Mouse (Mus musculus): ENCODE data around the gene Kirrel2.
"Not testable (repeated sequence)": the region's sequence is repeated elsewhere in the genome, so short reads cannot be mapped to it uniquely, and the experiment has no call there.

Gene Kirrel2

DNA sequence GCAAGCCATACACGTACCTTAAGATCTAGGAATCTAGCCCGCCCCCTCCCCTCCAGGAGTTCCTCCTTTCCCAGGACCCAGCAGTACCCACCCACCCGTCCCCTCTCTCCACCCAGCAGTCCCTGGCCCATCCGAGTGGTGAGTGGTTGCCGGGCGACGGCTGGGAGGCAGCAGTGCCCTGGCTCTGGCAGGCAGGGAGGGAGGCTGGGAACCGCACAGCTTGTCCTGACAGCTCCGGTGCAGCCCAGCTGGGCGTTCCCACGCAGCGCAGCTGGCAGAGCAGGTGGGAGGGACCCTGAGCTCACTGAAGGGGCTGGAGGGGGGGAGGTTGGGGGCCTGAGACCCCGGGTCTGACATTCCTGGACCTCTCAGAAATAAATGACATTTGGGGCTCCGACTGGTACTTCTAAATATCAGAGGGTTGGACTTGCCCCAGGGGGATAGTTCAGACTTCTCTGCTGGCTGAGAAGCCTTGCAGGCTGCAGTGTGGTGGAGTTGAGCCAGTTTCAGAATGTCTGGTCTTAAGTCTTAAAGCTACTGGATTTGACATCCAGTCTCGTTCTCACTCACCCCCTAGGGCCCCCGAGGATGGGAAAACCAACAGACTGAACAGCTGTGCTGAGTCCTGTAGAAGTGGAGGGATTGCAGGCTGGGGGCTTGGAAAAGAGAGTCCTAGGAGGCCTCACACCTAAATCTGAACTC lies at the start of gene Kirrel2, which contains the start of gene Nphs1:
Kirrel2 (minus strand) TSS at position 62 of the 702 bp plus-strand sequence.
Nphs1 (plus strand) TSS at position 687 of the 702 bp plus-strand sequence.
- DNase-seq (ENCODE audit: low spot score in 2 of 2): no peak

DNA sequence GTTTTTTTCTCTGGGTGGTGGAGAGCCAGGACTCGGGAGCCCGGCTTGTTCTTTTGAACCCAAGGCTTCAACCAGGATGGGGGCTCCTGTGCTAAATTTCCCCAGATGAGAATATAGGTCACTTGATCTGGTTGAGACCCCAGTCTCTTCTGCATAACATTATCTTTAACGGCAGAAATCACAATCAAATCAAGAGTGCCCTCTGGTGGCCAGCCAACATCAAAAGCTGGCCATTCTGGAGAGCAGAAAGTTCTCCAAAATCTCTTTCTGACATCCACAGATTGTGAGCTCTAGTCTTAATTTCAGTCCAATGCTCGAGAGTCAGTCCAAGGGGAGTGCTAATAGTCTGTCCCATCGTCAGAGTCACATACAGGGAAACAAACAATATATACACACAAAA lies 43.7 kb upstream of the Kirrel2 start:
- not testable (repeated sequence) for DNase-seq (ENCODE audit: low spot score in 2 of 2)

DNA sequence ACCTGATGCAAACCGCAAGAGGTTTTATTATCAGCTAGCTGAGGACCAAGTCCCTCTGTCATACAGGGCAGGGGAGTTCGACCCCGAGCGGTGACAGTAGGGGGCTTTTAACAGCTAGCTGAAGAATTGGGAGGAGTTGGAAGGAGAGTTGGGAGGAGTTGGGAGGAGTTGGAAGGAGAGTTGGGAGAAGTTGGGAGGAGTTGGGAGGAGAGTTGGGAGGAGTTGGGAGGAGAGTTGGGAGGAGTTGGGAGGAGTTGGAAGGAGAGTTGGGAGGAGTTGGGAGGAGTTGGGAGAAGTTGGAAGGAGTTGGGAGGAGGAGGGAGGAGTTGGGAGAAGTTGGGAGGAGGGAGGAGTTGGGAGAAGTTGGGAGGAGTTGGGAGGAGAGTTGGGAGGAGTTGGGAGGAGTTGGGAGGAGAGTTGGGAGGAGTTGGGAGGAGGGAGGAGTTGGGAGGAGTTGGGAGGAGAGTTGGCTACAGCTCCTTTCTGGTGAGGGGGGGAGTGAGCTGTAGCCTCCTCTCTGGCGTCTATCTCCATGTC lies 38.1 kb upstream of the Kirrel2 start:
- not testable (repeated sequence) for DNase-seq (ENCODE audit: low spot score in 2 of 2)

DNA sequence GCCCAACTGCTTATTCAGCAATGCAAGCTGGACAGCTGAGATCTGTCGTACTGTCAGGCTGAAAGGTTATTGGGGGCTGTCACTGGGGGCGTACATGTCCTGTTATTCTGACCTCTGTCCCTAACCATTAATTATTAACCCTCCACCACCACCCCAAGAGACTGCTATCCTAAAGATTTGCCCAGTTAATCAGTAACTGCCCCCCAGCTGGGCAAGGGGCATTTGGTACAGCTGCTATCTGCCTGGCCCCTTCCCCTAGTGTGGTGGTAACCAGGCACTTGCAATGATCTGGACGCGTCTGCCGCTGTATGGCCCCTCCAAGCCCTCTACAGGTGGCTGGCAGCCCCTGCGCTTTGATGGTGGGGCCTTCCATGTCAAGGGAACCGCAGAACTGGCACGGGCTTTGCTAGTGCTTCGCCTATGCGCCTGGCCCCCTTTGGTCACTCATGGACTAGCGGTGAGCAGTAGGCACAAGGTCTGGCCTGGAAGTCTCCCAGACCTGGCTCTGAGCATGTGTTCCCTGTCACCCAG lies 36.0 kb upstream of the Kirrel2 start, which contains the start of gene Prodh2:
Prodh2 (plus strand) TSS at position 222 of the 531 bp plus-strand sequence.
- DNase-seq (ENCODE audit: low spot score in 2 of 2): no peak

DNA sequence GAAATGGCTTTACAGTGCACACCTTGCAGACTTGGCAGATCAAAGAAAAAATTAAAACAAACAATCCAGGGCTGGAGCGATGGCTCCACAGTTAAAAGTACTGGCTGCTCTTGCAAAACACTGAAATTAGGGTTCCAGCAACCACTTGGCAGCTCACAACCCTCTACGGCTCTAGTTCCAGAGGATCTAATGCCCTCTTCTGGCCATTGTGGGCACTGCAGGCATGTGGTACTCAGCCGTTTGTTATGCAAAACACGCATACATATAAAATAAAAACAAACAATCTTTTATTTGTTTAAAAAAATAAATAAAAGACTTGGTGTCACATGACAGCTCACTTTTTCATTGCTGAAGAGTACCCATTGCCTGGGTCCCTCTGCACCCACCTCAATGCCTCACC lies 35.3 kb upstream of the Kirrel2 start:
- peak; percentile 69 to 91 for DNase-seq (ENCODE audit: low spot score in 2 of 2)

DNA sequence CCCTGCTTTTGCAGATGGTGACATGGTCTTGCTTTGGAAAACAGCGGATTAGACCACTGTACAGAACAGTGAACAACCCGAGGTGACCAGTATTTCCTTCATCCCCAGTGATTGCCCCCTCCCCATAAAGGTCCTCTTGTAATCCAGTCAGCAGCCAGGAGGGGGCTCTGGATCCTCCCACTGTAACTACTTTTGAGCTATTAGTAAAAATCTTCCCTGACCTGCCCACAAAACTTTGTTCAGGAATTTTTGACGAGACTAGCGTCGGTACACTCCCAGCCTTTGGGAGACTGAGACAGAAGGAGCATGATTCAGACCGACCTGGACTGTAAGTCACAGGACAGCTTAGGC lies 33.4 kb upstream of the Kirrel2 start:
- DNase-seq (ENCODE audit: low spot score in 2 of 2): no peak

DNA sequence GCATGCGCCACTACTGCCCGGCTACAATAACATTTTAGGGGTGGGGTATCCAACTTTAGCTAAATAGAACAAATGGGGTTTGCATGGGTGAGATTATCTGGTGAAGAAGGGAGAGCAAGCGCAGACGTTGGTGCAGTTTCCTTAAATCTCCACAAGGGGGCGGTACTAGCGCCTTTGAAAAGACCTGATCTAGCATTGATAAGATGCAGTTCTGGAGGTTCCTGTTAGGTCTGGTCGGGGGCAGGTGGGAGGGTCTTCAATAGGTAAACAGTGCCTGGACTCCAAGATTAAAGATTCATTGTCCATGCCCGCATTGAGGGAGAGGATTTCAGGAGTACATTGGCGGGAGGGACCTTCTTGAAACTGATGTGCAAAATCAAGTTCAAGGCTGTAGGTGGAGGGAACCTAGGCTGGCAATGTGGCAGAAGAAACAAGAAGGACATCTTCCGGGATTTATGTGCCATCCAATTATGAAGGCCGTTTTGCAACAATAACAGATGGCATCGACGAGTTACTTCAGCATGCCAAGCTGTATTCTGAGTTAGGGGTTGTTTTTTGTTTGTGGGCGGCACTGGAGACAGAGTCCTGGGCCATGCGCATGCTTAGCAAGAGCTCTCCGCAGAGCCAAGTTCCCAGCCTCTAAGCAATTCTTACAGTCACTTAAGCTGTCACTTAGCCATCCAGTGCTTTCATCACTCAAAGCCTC lies 32.9 kb upstream of the Kirrel2 start:
- peak; percentile 36 to 71 for DNase-seq (ENCODE audit: low spot score in 2 of 2)

DNA sequence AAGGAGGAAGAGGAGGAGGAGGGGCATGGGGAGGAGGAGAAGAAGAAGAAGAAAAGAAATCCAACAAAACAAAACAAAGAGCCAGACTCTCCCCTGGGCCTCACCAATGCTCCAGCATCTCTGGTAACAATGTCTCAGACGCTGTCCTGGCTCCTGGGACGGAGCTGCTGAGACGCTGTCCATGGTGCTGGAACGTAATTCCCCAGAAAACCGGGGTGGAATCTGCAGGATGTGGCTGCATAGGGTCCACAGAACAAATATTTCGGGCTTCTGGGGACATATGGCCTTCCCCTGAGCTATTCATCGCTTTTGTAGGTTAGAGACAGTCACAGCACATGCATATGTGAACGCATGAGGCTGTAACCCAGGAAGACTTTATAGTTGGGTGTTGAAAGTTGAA lies 26.8 kb upstream of the Kirrel2 start:
- no peak for DNase-seq (ENCODE audit: low spot score in 2 of 2)

DNA sequence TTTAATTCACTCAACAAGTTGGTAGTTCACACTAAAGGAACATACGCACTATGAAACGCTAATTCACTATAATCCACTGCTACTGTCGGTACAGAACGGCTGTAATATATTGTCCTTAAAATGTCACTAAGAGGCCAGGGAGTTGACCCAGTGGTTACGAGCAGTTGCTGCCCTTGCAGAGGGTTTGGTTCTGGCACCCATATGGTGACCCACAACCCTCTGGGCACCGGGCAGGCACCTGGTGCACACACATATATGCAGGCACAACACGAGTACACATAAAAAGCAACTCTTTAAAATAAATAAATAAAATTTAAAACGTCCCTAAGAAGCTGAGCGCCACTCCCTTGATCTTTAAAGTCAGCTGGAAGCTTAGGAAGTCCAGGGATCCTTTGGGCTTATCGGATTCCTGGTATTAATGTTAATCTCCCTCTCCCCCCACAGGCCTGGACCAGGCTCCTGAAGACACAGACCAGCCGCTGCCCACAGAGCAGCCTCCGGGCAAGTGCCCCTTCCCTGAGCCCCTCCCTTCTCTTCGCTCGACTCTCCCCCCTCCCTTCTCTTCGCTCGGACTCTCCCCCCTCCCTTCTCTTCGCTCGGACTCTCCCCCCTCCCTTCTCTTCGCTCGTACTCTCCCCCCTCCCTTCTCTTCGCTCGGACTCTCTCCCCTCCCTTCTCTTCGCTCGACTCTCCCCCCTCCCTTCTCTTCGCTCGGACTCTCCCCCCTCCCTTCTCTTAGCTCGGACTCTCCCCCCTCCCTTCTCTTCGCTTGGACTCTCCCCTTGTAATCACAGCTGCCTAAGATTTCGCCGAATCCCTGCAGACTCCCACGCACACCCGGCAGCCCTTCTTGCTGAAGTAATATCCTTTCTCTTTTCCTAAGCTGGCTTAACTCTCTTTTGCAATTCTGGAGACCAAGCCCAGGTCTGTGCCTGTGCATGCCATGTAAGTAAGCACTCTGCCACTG lies 20.2 kb upstream of the Kirrel2 start:
- no peak for DNase-seq (ENCODE audit: low spot score in 2 of 2)

DNA sequence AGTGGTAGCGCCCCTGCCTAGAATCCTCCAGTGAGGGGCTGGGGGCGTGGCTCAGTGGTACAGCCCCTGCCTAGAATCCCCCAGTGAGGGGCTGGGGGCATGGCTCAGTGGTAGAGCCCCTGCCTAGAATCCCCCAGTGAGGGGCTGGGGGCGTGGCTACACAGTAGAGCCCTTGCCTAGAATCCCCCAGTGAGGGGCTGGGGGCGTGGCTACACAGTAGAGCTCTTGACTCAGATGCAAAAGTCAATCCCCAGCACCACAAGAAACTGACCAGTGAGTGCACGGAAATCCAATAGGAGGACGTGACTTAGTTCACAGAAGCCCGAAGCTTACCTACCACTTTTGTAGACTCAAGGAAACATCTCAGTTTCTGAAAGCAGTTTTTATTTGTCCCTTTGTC lies 18.6 kb upstream of the Kirrel2 start:
- DNase-seq (ENCODE audit: low spot score in 2 of 2): not testable (repeated sequence)

DNA sequence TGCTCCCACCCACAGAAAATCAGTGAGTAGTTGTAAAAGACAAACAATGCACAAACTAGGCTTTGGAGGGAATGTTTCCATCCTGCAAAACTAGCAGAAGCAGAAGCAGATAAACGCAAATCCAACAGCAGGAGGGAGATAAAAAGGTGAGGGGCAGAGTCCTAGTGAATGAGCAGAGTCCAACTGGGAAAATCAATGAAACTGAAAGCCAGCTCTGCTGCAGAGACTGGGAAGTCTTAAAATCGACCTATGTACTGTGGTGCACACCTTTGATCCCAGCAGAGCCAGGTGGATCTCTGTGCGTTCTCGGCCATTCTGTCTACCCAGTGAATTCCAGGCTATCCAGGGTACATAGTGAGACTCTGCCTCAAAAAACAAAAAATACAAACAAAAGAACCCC lies 17.5 kb upstream of the Kirrel2 start:
- no peak for DNase-seq (ENCODE audit: low spot score in 2 of 2)

DNA sequence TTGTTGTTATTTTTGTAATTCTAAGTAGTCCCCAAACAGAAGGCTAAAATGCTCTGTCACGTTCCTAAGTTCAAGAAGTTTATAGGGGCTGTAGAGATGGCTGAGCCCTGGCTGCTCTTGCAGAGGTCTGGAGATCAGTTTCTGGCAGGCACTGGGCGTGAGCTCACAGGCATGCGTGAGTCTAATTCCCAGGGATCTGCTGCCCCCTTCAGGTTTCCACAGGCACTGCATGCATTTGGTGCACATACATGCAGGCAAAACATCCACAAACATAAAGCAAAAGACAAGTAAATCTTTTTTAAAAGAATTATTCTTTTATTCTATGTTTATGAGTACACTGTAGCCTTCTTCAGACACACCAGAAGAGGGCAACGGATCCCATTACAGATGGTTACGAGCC lies 14.9 kb upstream of the Kirrel2 start:
- peak; percentile 43 to 78 for DNase-seq (ENCODE audit: low spot score in 2 of 2)

DNA sequence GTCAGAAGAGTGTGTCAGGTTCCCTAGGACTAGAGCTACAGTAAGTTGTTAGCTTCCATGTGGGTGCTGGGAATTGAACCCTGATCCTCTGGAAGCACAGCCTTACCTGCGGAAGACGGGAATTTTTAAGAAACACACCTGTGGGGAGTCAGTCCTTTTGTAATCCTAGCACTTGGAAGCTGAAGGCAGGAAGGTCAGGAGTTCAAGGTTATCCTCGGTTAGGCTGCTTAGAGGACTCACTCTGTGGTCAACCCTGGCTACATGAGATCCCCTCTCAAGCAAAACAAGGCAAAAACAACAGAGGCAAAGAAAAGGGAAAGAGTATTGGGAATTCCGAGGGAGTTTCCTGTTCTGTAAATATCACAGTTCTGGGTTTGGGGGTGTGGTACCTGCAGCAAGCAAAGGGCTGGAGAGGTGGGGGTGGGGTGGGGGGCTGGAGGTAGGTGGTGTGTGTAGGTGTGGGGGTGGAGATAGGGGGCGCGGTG lies 7.4 kb upstream of the Kirrel2 start:
- no peak for DNase-seq (ENCODE audit: low spot score in 2 of 2)

DNA sequence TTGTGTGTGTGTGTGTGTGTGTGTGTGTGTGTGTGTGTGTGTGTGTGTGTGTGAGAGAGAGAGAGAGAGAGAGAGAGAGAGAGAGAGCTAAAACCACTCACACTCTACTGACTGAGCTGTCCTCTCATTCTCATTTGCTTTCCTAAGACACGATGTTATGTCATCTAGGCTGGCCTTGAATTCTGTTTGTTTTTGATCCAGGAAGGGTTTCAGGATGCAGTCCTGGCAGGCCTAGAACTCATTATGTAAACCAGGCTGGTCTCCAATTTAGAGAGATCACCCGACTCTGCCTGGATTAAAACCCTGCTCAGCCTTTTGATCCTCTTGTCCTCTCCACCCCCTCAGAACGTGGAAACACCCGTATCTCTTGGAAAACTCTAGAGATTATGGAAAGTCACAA lies 6.5 kb upstream of the Kirrel2 start:
- DNase-seq (ENCODE audit: low spot score in 2 of 2): no peak

DNA sequence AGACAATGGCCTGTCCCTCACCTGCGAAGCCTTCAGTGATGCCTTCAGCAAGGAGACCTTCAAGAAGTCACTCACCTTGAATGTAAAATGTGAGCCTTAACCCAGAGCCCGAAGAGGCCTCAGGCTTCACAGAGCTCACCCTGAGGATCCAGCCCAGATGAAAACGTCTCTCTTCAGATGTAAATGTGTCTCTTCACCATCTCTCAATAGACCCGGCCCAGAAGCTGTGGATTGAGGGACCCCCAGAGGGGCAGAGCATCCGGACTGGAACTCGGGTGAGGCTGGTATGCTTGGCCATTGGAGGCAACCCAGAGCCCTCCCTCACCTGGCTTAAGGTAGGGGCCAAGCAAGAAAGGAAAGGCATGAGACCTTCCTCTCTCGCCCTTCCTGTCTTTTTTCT lies 6.1 kb upstream of the Kirrel2 start:
- DNase-seq (ENCODE audit: low spot score in 2 of 2): no peak

DNA sequence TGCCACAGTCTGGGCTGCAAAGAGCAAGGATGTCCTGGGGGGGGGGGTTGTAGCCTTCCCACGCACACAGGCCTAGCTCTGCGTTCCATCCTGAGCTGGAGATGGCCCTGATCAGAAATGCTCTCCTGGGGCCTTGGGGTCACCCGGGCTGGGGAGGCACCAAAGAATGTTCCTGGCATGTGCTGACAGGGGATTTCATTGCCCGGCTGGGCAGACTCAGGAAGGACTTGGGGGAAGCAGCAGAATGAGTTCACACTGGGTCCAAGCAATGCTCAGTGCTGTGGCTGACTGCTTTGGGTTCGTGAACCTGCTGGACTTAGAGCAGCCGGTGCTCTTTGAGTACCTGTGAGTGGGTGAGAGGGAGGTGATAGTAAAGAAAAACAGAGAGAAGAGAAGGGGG lies 2.0 kb upstream of the Kirrel2 start:
- no peak for DNase-seq (ENCODE audit: low spot score in 2 of 2)

DNA sequence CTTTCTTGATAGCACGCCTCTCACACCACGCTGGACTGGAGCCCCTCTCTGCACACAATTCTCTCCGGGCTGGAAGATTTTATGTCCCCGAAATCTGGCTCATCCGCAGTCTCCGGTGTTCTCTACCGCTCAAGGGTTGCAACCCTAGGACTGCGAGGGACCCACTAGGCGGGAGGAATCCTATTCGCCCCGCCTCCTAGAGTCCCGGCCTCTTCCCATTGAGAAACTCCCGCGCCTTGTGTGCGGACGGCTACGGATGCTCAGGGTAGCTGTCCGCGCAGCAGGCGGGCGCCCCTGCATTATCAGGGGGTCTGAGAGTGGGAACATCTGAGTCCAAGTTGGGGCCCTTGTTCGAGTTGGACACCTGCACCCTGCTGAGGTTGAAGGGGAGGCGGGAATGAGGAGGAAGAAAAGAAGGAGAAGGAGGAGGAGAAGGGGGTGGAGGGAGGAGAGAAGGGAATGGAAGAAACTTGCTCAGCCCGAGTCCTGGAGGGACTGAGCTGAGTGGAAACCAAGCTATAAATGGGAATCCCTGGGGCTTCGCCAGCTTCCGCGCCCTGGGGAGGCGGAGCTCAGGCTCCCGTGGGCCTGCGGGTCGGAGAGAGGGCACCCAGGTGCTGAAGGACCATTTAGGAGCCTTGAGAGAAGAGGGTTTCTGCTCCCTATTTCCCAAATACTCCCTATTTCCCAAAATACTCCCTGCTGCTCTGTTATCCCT lies 420 bp downstream of the Kirrel2 start:
- no peak for DNase-seq (ENCODE audit: low spot score in 2 of 2)

DNA sequence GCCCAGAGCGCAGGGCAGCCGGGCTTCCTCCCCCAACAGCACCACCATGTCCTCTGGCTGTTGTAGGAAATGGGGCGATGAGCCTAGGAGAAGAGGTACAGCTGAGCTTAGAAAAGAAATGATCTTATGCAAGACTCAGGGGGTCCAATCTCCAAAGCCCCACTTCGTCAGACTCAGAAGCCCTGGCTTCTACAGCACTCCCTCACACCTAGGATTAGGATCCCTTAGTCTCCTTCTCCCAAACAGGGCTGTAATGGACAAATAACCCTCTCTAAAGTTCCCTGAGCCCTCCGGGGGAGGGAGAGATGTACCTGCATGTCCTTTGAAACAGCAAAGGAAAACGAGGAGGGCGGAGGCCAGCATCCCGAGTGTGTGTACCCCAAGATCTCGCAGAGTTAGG lies 1.0 kb downstream of the Kirrel2 start:
- DNase-seq (ENCODE audit: low spot score in 2 of 2): no peak

DNA sequence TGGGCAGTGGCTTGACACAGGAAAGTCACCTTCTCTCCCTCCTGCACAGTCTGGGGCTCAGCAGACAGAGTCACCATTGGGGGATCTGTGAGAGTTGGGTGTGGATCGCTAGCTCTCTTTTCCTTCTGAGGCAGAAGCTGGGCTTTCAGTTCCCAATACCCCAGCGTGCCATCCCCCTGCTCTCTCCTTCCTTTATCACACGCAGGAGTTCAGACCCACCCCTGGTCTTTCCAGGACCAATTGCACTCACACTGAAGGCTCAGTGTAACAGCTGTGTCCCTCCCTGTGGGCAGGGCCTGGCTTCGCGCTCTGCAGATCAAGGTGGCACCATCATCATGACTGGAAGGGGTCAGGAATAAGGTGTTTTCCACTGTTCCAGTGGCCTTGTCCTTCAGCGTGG lies 3.2 kb downstream of the Kirrel2 start:
- DNase-seq (ENCODE audit: low spot score in 2 of 2): no peak

DNA sequence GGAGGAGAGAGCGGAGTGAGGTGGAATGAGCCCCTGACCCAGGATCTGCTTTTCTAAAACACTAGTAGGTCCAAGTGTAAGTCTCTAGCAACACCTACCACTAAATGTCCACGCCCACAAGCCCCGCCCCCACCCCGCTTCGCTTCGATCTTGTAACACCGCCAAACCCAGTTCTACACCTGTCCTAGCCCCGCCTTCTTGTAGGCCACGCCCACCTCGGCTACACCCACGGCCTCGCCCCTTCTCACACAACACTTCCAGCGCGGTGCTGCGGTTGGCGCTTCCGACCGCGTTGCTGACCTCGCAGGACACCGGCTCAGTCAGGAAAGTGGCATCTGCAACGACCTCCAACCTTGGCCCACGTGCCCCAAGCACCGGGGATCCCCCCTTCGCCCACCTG lies 3.7 kb downstream of the Kirrel2 start:
- peak; percentile 55 to 74 for DNase-seq (ENCODE audit: low spot score in 2 of 2)

DNA sequence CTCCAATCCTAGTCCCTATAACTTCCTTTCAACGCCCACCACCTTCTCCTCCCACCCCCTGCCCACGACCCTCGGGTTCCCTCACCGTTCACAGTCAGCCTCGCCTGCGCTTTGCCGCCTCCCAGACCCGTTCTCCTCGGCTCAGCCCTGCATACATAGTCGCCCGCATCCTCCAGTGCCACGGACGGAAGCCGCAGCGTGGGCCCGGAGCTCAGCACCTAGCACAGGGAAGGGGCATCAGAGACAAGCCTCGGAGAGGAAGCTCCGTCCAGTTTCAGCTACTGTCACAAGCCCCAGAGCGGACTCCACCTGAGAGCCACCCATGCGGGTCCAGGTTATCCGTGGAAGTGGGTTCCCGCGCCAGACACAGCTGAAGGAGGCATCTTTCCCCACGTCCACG lies 4.2 kb downstream of the Kirrel2 start:
- no peak for DNase-seq (ENCODE audit: low spot score in 2 of 2)

Data from spleen, postnatal 4 days (tissue).